Mouse (Mus musculus): ENCODE data around the gene Ikzf2.

DNA sequence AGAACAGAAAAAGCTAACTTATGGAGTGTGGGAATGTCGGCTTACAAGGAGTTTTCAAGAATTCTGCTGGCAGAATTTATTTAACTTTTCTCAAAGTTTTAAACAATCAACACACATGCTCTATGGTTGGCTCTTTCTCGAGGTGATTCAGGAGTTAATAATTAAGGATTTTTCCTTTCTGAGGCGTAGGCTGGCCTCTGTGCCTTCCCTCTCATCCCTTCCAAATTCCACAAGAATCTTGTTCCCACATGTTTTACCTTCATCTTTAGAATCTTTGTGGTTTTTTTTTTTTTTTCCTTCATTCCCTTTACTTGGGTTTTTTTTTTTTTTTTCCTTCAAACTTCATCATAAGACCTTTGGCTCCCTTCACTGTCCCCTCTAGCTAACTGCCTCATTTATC lies 178.8 kb downstream of the Ikzf2 start:
- no peak for TF ChIP-seq POLR2AphosphoS2 (IDR thresholded peaks at IDR 0.05; ENCODE audit: insufficient read length, low read depth)
- TF ChIP-seq MYOD1 (IDR thresholded peaks at IDR 0.05; ENCODE audit: control insufficient read depth in 1 of 3, insufficient read length in 2 of 3, low read depth in 2 of 3), result no peak
- TF ChIP-seq E2F4 (IDR thresholded peaks at IDR 0.05; ENCODE audit: insufficient read depth), result no peak
- no peak for TF ChIP-seq MYOG (IDR thresholded peaks at IDR 0.05; ENCODE audit: control insufficient read depth in 1 of 3, insufficient read depth in 1 of 3, insufficient read length in 2 of 3, low read depth in 2 of 3)
- TF ChIP-seq POLR2A (IDR thresholded peaks at IDR 0.05; ENCODE audit: insufficient read length, low read depth), result no peak
- TF ChIP-seq CEBPB (IDR thresholded peaks at IDR 0.05; ENCODE audit: insufficient read depth, poor library complexity, severe bottlenecking), result no peak
- TF ChIP-seq MAX (IDR thresholded peaks at IDR 0.05; ENCODE audit: low read depth), result no peak
- TF ChIP-seq TCF12 (IDR thresholded peaks at IDR 0.05; ENCODE audit: insufficient read depth, poor library complexity, severe bottlenecking), result no peak
- TF ChIP-seq TCF3 (IDR thresholded peaks at IDR 0.05; ENCODE audit: insufficient read length, low read depth), result no peak
- TF ChIP-seq REST (IDR thresholded peaks at IDR 0.05; ENCODE audit: insufficient read depth, insufficient read length), result no peak
